Mouse (Mus musculus) MEL (cell line): Measurements from ENCODE around the gene Zfp365.

ENCODE experiments used
- BHLHE40 ChIP-seq: IDR thresholded peaks from 2 replicates; pipeline ENCODE4 v1.6.1; 2012; ENCODE audit warnings: low read depth, mild to moderate bottlenecking, inconsistent platforms, low read length, improper control_type of control experiment, borderline replicate concordance
- CHD1 ChIP-seq: IDR thresholded peaks from 2 replicates; pipeline ENCODE4 v1.6.1; 2012; ENCODE audit warnings: low read depth, mild to moderate bottlenecking, inconsistent platforms, low read length, improper control_type of control experiment
- CTCF ChIP-seq, 3 experiments: IDR thresholded peaks in 2 of 3; conservative IDR thresholded peaks in 1 of 3; 2 replicates each; pipeline ENCODE4 v1.5.1; 2011 to 2012; ENCODE audit warnings: low read length in 3 of 3, low read depth in 2 of 3, mild to moderate bottlenecking in 2 of 3, improper control_type of control experiment in 1 of 3, inconsistent platforms in 1 of 3, mixed read lengths in 1 of 3, moderate library complexity in 1 of 3; ENCODE audit not compliant: control insufficient read depth in 1 of 3, insufficient read depth in 1 of 3, poor library complexity in 1 of 3, severe bottlenecking in 1 of 3
- EP300 ChIP-seq, 2 experiments: IDR thresholded peaks; 2 replicates each; pipeline ENCODE4 v1.6.1; 2011; ENCODE audit warnings: improper control_type of control experiment in 2 of 2, low read length in 2 of 2, low read depth in 1 of 2, mild to moderate bottlenecking in 1 of 2
- HCFC1 ChIP-seq: IDR thresholded peaks from 2 replicates; pipeline ENCODE4 v1.6.1; 2012; ENCODE audit warnings: low read depth, mild to moderate bottlenecking, inconsistent platforms, low read length, improper control_type of control experiment, moderate library complexity
- POLR2A ChIP-seq, 2 experiments: IDR thresholded peaks; 2 replicates each; pipeline ENCODE4 v1.6.1; 2011 to 2012; ENCODE audit warnings: low read length in 2 of 2, mild to moderate bottlenecking in 2 of 2, control low read depth in 1 of 2, improper control_type of control experiment in 1 of 2, low read depth in 1 of 2, moderate library complexity in 1 of 2; ENCODE audit not compliant: control insufficient read depth in 1 of 2, insufficient read depth in 1 of 2, poor library complexity in 1 of 2
- POLR2AphosphoS2 ChIP-seq: IDR thresholded peaks from 2 replicates; pipeline ENCODE4 v1.6.1; 2011; ENCODE audit warnings: low read length, improper control_type of control experiment
- RCOR1 ChIP-seq: IDR thresholded peaks from 2 replicates; pipeline ENCODE4 v1.6.1; 2012; ENCODE audit warnings: low read depth, mild to moderate bottlenecking, inconsistent platforms, low read length, improper control_type of control experiment
- USF1 ChIP-seq: IDR thresholded peaks from 2 replicates; pipeline ENCODE4 v1.6.1; 2014; ENCODE audit warnings: low read depth, mild to moderate bottlenecking, inconsistent platforms, low read length, improper control_type of control experiment, moderate library complexity

DNA sequence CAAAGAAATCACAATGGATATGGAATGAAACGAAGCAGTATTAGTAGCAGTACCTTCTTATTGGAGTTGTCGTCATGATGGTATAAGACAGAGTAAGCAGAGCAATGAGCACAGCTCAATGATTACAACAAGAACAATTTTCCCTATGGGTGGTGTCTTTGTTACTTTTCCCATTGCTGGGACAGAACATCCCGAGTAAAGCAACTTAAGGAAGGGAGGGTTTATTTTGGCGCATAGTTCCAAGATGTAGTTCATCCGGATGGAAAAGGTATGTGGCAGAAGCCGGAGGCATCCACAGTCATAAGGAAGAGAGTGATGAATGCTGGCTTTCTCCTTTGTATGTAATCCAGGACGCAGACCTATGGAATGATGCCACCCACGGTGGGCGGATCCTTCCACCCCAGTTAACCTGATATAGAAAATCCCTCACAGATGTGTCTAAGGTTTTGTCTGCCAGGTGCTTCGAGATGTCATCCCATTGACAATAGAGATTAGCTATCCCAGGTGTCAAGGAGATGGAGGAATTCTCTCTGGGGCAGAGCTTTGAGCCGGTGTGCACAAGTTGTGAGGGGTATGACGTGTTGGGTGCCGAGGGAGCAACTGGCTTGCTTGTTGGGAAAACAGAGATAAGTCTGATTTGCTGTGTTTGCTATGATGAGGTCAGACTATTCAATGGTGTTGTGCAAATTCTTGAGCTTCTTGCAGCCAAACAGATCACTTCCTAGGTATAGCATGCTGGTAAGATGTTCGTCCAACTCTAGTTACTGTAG lies 55.5 kb downstream of the Zfp365 start:
- TF ChIP-seq POLR2A (IDR thresholded peaks at IDR 0.05; ENCODE audit: control insufficient read depth in 1 of 2, insufficient read depth in 1 of 2, low read depth in 1 of 2, low read length in 2 of 2, poor library complexity in 1 of 2) (no peak), HCFC1 (no peak), CHD1 (no peak), BHLHE40 (no peak), USF1 (no peak), CTCF (IDR thresholded peaks at IDR 0.05 in 2 of 3, conservative IDR thresholded peaks at IDR 0.05 in 1 of 3; ENCODE audit: control insufficient read depth in 1 of 3, insufficient read depth in 1 of 3, low read depth in 2 of 3, low read length in 3 of 3, poor library complexity in 1 of 3, severe bottlenecking in 1 of 3) (no peak), RCOR1 (no peak), POLR2AphosphoS2 (no peak), EP300 (IDR thresholded peaks at IDR 0.05; ENCODE audit: low read depth in 1 of 2, low read length in 2 of 2) (no peak)
